Mouse (Mus musculus) kidney, adult 2 months (tissue): ENCODE data around the gene Zc3h18. TPM values are rescaled to one million over a fixed set of nuclear protein-coding genes. Genes with fewer than 3 reads are reported as not detected.

ENCODE experiments used
- DNase-seq: peaks from one replicate; pipeline ENCODE4 v3.0.0; 2021
- H3K27ac ChIP-seq: fragments of 200-500 bp; 2 replicates; pipeline ENCODE4 v1.5.1; 2012; ENCODE audit warnings: low read depth, low read length, control low read depth, inconsistent platforms; ENCODE audit not compliant: insufficient read depth
- H3K27me3 ChIP-seq: fragments of 200-500 bp; replicated peaks from 2 replicates; pipeline ENCODE4 v1.6.1; 2012; ENCODE audit warnings: mild to moderate bottlenecking, moderate library complexity, low read length, inconsistent platforms; ENCODE audit not compliant: control insufficient read depth, insufficient read depth
- H3K36me3 ChIP-seq: fragments of 200-500 bp; 2 replicates; pipeline ENCODE4 v1.6.1; 2012; ENCODE audit warnings: mild to moderate bottlenecking, moderate library complexity, low read length, inconsistent platforms; ENCODE audit not compliant: control insufficient read depth, insufficient read depth
- H3K4me1 ChIP-seq: fragments of 200-500 bp; 2 replicates; pipeline ENCODE4 v1.6.1; 2011; ENCODE audit warnings: low read length; ENCODE audit not compliant: control insufficient read depth, insufficient read depth
- H3K4me3 ChIP-seq: fragments of 200-500 bp; 2 replicates; pipeline ENCODE4 v1.5.1; 2011; ENCODE audit warnings: mild to moderate bottlenecking, low read depth, low read length, control low read depth; ENCODE audit not compliant: insufficient read depth
- CTCF ChIP-seq: fragments of 200-500 bp; conservative IDR thresholded peaks from 2 replicates; pipeline ENCODE4 v1.5.1; 2011; ENCODE audit warnings: low read depth, mild to moderate bottlenecking, control low read depth, low read length, moderate library complexity, mixed read lengths; ENCODE audit not compliant: insufficient read depth, insufficient read length
- POLR2A ChIP-seq: fragments of 200-500 bp; IDR thresholded peaks from one replicate; pipeline ENCODE4 v1.6.1; 2011; ENCODE audit warnings: low read depth, low read length, control low read depth
- WGBS: fragments of 180-500 bp; shearing (Covaris S2); methylation state at CpG from one replicate; pipeline ENCODE4 v1.1.7; 2018; 5-methylcytosine and 5-hydroxymethylcytosine counted together
- polyA plus RNA-seq: library from polyadenylated mRNA; depleted of rRNA; stranded (reverse); fragments of >200 nt; gene quantifications from 2 replicates; pipeline ENCODE4 v1.2.3, GENCODE M21; 2012

Zc3h18 gene
- polyA plus RNA-seq, 1 experiment = 23.3 TPM

DNA sequence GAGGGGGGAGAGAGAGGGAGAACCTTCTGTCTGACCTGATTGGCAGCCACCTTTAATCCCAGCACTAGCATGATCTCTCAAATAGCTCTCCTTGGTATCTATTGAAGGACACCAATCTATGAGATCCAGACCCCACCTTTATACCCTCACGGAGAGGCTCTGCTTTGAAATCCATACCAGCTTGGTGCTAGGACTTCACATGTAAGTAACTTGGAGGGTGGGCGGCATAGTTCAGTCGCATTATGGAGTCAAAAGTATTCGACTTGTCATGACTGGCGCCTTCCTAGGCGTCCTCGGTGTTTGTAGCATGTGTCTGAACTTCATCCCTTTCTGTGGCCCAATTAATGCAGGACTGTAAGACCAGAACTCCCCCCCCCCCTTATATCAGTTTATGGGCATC is 1.1 kb upstream of the Zc3h18 start:
- no peak for TF ChIP-seq POLR2A
- no peak for TF ChIP-seq CTCF
- Histone ChIP-seq H3K4me1 (peaks cover 11% of the 10 kb centered on the region; the same call in 1 of the 2 replicates), H3K4me3 (no peak overlapping the region), H3K27ac (no peak overlapping the region), H3K36me3 (no peaks in the 10 kb centered on the region; the same call in 1 of the 2 replicates), H3K27me3 (no peaks in the 10 kb centered on the region)
- no peak for DNase-seq
- whole genome bisulfite sequencing = 93% methylated on average over 7 of the region's 7 CpGs

DNA sequence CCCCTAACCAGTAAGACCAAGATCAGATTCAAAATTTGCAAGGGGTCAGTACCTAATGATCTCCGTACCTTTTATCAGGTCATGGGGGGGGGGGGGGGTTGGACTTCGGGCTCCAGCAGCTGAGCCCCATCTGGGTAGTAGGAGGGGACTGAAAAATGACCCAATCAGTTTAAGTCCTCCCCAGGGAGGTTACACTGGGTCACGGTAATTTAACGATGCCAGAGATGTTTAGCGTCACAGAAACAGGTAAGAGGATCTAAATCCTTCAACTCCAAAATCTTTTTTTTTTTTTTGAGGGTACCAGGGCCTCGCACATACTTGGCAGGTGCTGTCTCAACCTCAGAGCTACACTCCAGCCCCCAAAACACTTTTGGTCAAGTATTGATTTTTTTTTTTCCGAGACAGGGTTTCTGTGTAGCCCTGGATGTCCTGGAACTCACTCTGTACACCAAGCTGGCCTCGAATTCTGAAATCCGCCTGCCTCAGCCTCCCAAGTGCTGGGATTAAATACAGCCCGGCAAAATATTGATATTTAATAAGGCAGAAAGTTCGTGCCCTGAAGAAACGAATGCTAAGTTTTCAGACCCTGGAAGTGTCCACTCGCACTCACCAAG is 551 bp upstream of the Zc3h18 start:
- WGBS = 17% methylated on average over 13 of the region's 13 CpGs
- no peak for DNase-seq
- Histone ChIP-seq H3K4me1 (peaks cover 11% of the 10 kb centered on the region; the same call in 1 of the 2 replicates), H3K27me3 (no peaks in the 10 kb centered on the region), H3K36me3 (no peaks in the 10 kb centered on the region; the same call in 1 of the 2 replicates), H3K4me3 (peak overlapping the region; percentile 43), H3K27ac (no peak overlapping the region)
- TF ChIP-seq POLR2A = no peak
- no peak for TF ChIP-seq CTCF

DNA sequence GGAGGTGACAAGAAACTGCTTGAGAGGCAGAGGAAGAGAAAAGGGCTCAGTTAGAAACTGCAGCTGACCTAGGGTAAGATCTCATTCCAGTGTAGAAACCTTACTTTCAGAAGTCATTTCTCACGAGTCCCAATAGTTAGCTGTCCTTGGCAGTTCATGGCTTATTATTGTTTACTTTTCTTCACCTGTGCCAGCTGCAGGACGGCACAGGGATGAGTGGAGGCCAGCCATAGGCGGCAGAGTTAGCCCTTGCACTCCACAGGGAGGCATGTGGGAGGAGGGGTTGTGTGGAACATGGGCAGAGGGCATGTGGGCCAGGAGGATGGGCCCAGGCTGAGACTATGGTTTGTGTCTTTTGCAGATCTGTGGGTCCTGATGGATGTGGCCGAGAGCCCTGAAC is 6.6 kb downstream of the Zc3h18 start:
- no peak for DNase-seq
- H3K27ac ChIP-seq = no peak overlapping the region
- H3K4me3 ChIP-seq = no peak overlapping the region
- 49% methylated on average over 4 of the region's 4 CpGs for WGBS
- H3K36me3 ChIP-seq = no peaks in the 10 kb centered on the region; the same call in none of the 2 replicates
- H3K4me1 ChIP-seq = peaks cover 3% of the 10 kb centered on the region; the same call in 1 of the 2 replicates
- no peaks in the 10 kb centered on the region for H3K27me3 ChIP-seq
- TF ChIP-seq CTCF (no peak), POLR2A (no peak)

DNA sequence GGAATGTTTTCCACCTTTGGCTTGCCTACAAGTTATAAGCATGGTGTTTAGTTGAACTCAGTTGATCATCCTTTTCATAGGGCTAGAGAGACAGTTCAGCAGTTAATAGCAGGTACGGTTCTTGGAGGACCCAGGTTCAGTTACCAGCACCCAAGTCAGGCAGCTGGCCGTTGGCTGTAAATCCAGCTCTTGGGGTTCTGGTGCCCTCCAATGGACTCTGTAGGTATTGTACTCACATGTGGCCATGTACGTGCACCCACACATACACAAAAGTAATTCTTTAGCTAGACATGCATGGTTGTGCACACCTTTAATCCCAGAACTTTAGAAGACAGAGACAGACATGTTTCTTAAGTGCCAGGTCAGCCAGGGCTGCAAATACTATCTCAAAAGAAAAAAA is 12.9 kb downstream of the Zc3h18 start:
- WGBS = 83% methylated on average over 3 of the region's 3 CpGs

DNA sequence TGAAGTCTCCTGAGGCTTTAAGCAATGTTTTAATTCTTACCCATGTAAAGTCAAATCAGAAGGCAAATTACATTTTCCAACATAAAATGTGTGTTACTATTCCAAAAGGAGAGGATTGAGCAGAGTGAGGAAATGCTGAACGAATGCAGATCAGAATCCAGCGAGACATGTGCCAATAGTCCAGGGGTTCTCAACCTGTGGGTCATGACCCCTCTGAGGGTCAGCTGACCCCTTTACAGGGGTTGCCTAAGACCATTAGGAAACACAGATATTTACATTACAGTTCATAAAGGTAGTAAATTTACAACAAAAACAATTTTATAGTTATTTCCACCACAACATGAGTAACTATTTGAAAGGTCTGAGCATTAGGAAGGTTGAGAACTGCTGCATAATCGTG is 14.3 kb downstream of the Zc3h18 start:
- H3K36me3 ChIP-seq = peaks cover 3% of the 10 kb centered on the region
- DNase-seq = no peak
- TF ChIP-seq CTCF (no peak), POLR2A (no peak)
- H3K4me1 ChIP-seq = no peaks in the 10 kb centered on the region
- H3K4me3 ChIP-seq = no peak overlapping the region
- no peaks in the 10 kb centered on the region for H3K27me3 ChIP-seq
- WGBS = 64% methylated on average over 3 of the region's 3 CpGs
- no peak overlapping the region for H3K27ac ChIP-seq

More for the DNA sequence above, 12.9 kb downstream of the Zc3h18 start:
- DNase-seq = no peak
- Histone ChIP-seq H3K36me3 (peaks cover 3% of the 10 kb centered on the region), H3K4me3 (no peak overlapping the region), H3K4me1 (no peaks in the 10 kb centered on the region), H3K27me3 (no peaks in the 10 kb centered on the region), H3K27ac (no peak overlapping the region)
- TF ChIP-seq POLR2A (no peak), CTCF (peak; percentile 23; the same call in 1 of the 2 replicates)

DNA sequence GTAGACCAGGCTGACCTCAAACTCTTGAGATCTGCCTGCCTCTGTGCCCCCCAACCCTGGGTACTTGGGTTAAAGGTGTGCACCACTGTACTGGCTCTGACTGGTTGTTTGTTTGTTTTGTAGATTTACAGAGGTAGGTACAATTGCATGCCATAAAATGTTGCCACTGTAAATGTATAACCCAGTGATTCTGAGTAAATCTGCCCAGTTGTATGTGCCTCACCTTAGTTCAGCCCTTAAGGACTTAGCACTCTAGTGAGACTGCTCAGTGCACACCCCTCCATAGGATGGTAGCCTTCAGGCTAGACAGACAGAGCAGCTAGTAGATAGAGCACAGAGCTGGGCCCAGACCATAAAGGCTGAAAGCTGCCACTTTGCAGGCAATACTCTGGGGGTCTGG is 17.3 kb downstream of the Zc3h18 start:
- no peak for DNase-seq
- Histone ChIP-seq H3K4me1 (no peaks in the 10 kb centered on the region), H3K36me3 (no peaks in the 10 kb centered on the region; the same call in none of the 2 replicates), H3K27ac (no peak overlapping the region), H3K27me3 (no peaks in the 10 kb centered on the region), H3K4me3 (no peak overlapping the region)
- no peak for TF ChIP-seq CTCF
- TF ChIP-seq POLR2A = no peak

DNA sequence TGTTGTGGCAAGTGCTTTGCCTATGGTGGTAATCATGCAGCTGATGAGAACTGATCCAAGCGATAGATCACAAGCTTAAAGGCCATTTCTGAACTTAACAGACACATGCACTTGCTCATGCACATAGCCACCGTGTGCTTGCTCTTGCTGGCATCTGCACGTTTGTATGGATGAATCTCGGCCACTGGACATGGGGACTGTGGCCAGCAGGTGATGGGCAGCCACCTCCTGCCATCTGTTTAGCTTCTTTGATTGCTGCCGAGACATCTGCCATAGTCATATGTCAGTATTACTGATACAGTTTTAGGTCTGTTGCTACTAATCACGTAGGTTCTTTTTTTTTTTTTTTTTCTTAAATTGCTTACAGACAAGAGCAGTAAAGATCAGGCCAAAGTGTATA is 18.9 kb downstream of the Zc3h18 start:
- Histone ChIP-seq H3K4me1 (no peaks in the 10 kb centered on the region), H3K4me3 (no peak overlapping the region), H3K36me3 (peaks cover under 1% of the 10 kb centered on the region; the same call in 1 of the 2 replicates), H3K27ac (no peak overlapping the region), H3K27me3 (no peaks in the 10 kb centered on the region)
- WGBS = 87% methylated on average over 6 of the region's 6 CpGs
- DNase-seq = no peak
- TF ChIP-seq POLR2A (no peak), CTCF (no peak)

DNA sequence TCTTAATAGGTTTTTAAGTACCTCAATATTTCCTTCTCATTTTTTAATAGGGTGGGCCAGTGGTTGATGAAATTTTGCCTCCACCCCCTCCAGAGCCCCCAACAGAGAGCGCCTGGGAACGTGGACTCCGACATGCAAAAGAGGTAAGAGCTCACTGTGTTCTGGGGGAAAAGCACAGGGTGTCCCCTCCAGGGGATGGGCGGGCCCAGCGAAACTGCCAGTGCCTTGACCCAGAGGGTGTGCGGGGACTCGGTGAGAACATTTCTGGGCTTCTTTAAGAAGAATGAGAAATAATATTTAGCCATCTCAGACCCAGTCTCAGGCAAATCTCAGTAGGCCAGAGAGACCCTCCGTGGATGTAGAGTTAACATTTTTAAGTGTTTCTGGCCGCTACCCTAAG is 21.8 kb downstream of the Zc3h18 start:
- 95% methylated on average over 9 of the region's 9 CpGs for WGBS
- Histone ChIP-seq H3K27me3 (no peaks in the 10 kb centered on the region), H3K4me3 (no peak overlapping the region), H3K4me1 (no peaks in the 10 kb centered on the region), H3K27ac (no peak overlapping the region), H3K36me3 (peaks cover 3% of the 10 kb centered on the region; the same call in 1 of the 2 replicates)
- no peak for DNase-seq
- TF ChIP-seq POLR2A (no peak), CTCF (no peak)
